Mouse (Mus musculus) layer of hippocampus, adult 11-12 months (tissue): Measurements from ENCODE around the gene Olfr1176.

Experiments
- DNase-seq: peaks from one replicate; pipeline ENCODE4 v3.0.0; 2022; ENCODE audit warnings: low spot score

Gene Olfr1176

DNA sequence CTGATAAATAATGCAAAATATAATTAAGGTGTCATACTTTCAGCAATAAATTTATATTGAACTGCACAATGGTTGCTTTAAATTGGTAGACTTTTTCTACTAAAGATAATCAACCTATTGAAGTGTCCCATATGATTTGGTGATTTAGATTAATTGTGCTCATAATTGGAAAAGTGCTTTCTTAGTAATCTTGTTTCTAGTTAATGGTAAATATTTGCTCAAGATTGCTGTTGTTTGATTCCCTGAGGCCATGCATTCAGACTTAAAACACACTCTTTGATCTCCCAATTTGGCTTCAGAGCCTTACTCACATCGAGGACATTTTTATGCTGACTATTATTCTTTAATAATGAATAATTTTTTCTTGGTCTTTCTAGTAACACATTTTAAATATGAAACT is at the start of gene Olfr1176:
Gene Olfr1176, plus strand, starts transcription at position 301 of the 400 bp plus-strand sequence.
- DNase-seq = no peak

DNA sequence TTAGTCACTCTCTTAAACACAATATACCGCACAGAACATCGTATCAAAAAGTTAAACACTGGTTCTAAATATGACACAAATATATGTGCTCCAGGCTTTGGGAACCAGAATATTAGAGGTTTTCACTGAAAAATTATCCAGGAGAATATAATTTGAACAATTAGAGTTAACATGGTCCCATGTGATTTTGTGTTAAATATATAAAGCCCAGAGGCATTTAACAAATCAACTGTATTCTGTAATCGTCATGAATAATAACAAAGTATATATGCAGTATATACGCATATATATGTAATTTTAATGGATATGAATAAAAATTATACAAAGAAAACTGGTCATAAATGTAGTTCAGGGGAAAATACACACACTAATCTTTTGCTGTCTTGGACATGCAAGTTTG is 21.5 kb upstream of the Olfr1176 start, which contains the start of gene Olfr1174-ps:
Gene Olfr1174-ps, minus strand, starts transcription at position 101 of the 400 bp plus-strand sequence.
- DNase-seq = no peak

DNA sequence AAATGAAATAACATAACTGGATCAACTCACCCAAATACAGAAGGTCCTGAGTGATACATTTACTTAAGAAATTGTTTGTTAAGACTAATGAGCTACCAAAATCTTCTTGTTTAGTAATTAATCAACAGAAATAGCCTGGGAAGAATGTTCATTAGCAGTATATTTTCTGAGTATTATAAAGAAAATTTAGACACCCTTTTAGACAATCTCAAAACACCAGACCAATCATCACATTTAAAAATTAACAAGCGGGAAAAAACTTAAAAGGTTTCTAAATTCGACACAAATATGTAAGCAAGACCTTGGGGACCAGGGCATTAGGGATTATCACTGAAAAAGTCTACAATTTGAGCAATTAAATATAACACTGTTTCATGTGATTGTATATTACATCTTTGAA is 9.4 kb upstream of the Olfr1176 start, which contains the start of gene Olfr1175-ps:
Gene Olfr1175-ps, minus strand, starts transcription at position 101 of the 400 bp plus-strand sequence.
- no peak for DNase-seq

DNA sequence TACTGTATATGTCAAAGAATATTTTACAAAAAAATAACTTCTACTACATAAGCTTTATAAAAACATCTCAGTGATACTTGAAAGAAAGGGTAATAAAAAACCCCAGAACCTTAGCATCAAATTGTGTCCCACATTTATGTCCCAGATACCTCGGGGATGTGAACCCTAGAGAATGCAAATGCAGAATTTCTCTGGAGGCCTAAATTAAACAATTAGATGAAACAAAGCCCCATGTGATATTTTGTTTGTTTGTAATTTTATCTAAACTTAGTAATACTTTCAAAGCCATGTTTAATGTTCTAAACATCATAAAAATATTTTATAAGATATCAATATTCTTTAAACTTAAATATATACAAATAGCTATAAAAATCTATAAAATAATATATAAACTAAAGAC is 9.9 kb downstream of the Olfr1176 start, which contains the start of gene Olfr1177-ps:
Gene Olfr1177-ps, minus strand, starts transcription at position 101 of the 400 bp plus-strand sequence.
- no peak for DNase-seq

DNA sequence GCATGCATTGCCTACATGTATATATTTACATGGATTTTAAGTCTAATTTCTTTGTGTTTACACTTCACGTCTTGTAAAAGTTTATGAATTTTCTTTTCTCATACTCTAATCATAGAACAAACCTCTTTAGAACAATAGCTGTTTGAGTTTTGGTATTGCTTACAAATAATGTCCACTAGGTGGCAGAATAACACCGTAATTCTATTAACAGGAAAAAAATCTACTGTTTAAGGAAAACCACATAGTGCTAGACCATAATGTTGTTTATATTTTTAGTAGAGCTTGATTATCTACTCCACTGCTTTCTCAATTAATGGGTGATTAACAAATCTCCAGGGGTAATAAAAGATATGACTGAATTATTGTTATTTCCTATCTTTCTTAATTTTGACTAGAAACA is 19.8 kb downstream of the Olfr1176 start:
- no peak for DNase-seq

DNA sequence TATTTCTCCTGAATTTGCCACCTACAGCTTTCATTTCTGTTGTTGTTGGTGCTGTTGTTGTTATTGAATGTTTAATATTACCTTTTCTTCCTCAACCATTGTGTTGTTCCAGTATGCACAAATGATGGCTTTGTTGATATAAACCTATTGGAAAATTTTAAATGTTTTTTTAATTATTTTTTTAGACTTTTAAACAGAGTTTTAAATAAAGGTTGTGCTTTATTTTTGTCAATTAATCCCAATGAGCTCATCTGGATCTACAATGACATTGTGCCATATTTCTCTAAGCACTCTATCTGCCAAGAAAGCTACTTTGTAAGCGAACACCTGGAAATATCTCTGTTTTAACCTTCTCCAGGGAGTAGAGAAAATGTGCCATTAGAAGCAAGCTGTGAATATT is 50.2 kb downstream of the Olfr1176 start, which contains the start of gene Olfr1178:
Gene Olfr1178, plus strand, starts transcription at position 301 of the 400 bp plus-strand sequence.
- DNase-seq = no peak
